Mouse (Mus musculus) midbrain, postnatal 0 days (tissue): ENCODE data around the gene Havcr1. TPM values are rescaled to one million over a fixed set of nuclear protein-coding genes. Genes with fewer than 3 reads are reported as not detected.
"Not testable (repeated sequence)": the region's sequence is repeated elsewhere in the genome, so short reads cannot be mapped to it uniquely, and the experiment has no call there.

Experiments
- ATAC-seq: fragments of 200-750 bp; cut with Nextera tagmentation; 2 replicates; pipeline ENCODE4 v1.8.0; 2017; ENCODE audit warnings: moderate number of reproducible peaks, mild to moderate bottlenecking, moderate TSS enrichment, moderate library complexity; ENCODE audit not compliant: low FRiP score
- DNase-seq: peaks from one replicate; pipeline ENCODE4 v3.0.0-alpha.2; 2015; ENCODE audit warnings: low spot score
- H3K27ac ChIP-seq: fragments of 300-500 bp; sonication (generic); 2 replicates; pipeline ENCODE4 v1.5.1; 2014; ENCODE audit warnings: low read depth, mild to moderate bottlenecking, low read length, mixed read lengths
- H3K27me3 ChIP-seq: fragments of 300-500 bp; sonication (generic); 2 replicates; pipeline ENCODE4 v1.6.1; 2014; ENCODE audit warnings: low read length, control low read depth, mixed read lengths; ENCODE audit not compliant: insufficient read depth
- H3K36me3 ChIP-seq: fragments of 300-500 bp; sonication (generic); 2 replicates; pipeline ENCODE4 v1.6.1; 2014; ENCODE audit warnings: low read length, control low read depth, mixed read lengths; ENCODE audit not compliant: insufficient read depth
- H3K4me1 ChIP-seq: fragments of 300-500 bp; sonication (generic); 2 replicates; pipeline ENCODE4 v1.6.1; 2014; ENCODE audit warnings: mild to moderate bottlenecking, control low read depth, antibody characterized with exemption, low read length, mixed read lengths; ENCODE audit not compliant: insufficient read depth
- H3K4me2 ChIP-seq: fragments of 300-500 bp; sonication (generic); 2 replicates; pipeline ENCODE4 v1.6.1; 2014; ENCODE audit warnings: low read depth, mild to moderate bottlenecking, low read length, mixed read lengths; ENCODE audit not compliant: poor library complexity, severe bottlenecking
- H3K4me3 ChIP-seq: fragments of 300-500 bp; sonication (generic); 2 replicates; pipeline ENCODE4 v1.5.1; 2014; ENCODE audit warnings: low read depth, mild to moderate bottlenecking, low read length, moderate library complexity
- H3K9ac ChIP-seq: fragments of 300-500 bp; sonication (generic); replicated peaks from 2 replicates; pipeline ENCODE4 v1.6.1; 2014; ENCODE audit warnings: mild to moderate bottlenecking, low read length, moderate library complexity, mixed read lengths; ENCODE audit not compliant: poor library complexity, severe bottlenecking
- H3K9me3 ChIP-seq: fragments of 300-500 bp; sonication (generic); 2 replicates; pipeline ENCODE4 v1.6.1; 2016; ENCODE audit warnings: low read length, control low read depth
- CTCF ChIP-seq: IDR thresholded peaks from 2 replicates; pipeline ENCODE4 v1.5.1; 2016; ENCODE audit warnings: antibody characterized with exemption, mild to moderate bottlenecking
- WGBS: fragments of 180-500 bp; shearing (Covaris S2); extraction: QIAGEN DNeasy Blood & Tissue Kit; methylation state at CpG from one replicate; pipeline ENCODE4 v1.1.7; 2014; 5-methylcytosine and 5-hydroxymethylcytosine counted together
- polyA plus RNA-seq: library from polyadenylated mRNA; unstranded; fragments of >200 nt; fragmentation: Nextera tagmentation; extraction: Ambion mirVana; gene quantifications from 2 replicates; pipeline ENCODE4 v1.2.1, GENCODE M21; 2015
- total RNA-seq: library from RNA; depleted of rRNA; stranded (reverse); fragments of >200 nt; gene quantifications from 2 replicates; pipeline ENCODE4 v1.2.3, GENCODE M21; 2014

The Havcr1 gene
- total and polyA plus RNA-seq, 2 experiments from 2014 or later: not detected

- DNase-seq (no peak), ATAC-seq (no peak)
- no peaks in the 10 kb centered on the region for H3K27me3 ChIP-seq
- H3K4me1 ChIP-seq: no peaks in the 10 kb centered on the region
- TF ChIP-seq CTCF: no peak
- WGBS: 79% methylated on average over 3 of the region's 3 CpGs
- no peak overlapping the region for H3K4me3 ChIP-seq
- H3K27ac ChIP-seq: no peak overlapping the region
- H3K36me3 ChIP-seq: no peaks in the 10 kb centered on the region
- no peak overlapping the region for H3K9ac ChIP-seq
- H3K4me2 ChIP-seq: no peak overlapping the region
- no peaks in the 10 kb centered on the region for H3K9me3 ChIP-seq
Measured at GRCm38 (mm10) chr11:46741716-46742115, 6.8 kb downstream of the Havcr1 start.

GRCm38 (mm10) chr11:46747996-46748395 is 13.1 kb downstream of the Havcr1 start:
- Histone ChIP-seq H3K9me3 (no peaks in the 10 kb centered on the region), H3K36me3 (no peaks in the 10 kb centered on the region), H3K27ac (no peak overlapping the region), H3K4me1 (no peaks in the 10 kb centered on the region), H3K27me3 (no peaks in the 10 kb centered on the region), H3K4me2 (no peak overlapping the region), H3K4me3 (no peak overlapping the region), H3K9ac (no peak overlapping the region)
- no peak for TF ChIP-seq CTCF
- 51% methylated on average over 2 of the region's 2 CpGs for WGBS
- ATAC-seq (no peak), DNase-seq (no peak)

- ATAC-seq (no peak), DNase-seq (no peak)
- no peak overlapping the region for H3K27ac ChIP-seq
- no peak overlapping the region for H3K4me3 ChIP-seq
- no peak for TF ChIP-seq CTCF
- H3K9me3 ChIP-seq: no peaks in the 10 kb centered on the region
- no peaks in the 10 kb centered on the region for H3K4me1 ChIP-seq
- H3K4me2 ChIP-seq: no peak overlapping the region
- H3K27me3 ChIP-seq: no peaks in the 10 kb centered on the region
- H3K9ac ChIP-seq: no peak overlapping the region
- WGBS: 74% methylated on average over 2 of the region's 2 CpGs
- H3K36me3 ChIP-seq: no peaks in the 10 kb centered on the region
Measured at GRCm38 (mm10) chr11:46753662-46754061, 18.8 kb downstream of the Havcr1 start.

- no peak for DNase-seq
- H3K9ac ChIP-seq: no peak overlapping the region
- H3K4me1 ChIP-seq: no peaks in the 10 kb centered on the region
- no peaks in the 10 kb centered on the region for H3K27me3 ChIP-seq
- no peaks in the 10 kb centered on the region for H3K36me3 ChIP-seq
- no peak overlapping the region for H3K27ac ChIP-seq
- no peaks in the 10 kb centered on the region for H3K9me3 ChIP-seq
- ATAC-seq: no peak
- WGBS: 59% methylated on average over 4 of the region's 4 CpGs
- H3K4me2 ChIP-seq: no peak overlapping the region
- TF ChIP-seq CTCF: no peak
- H3K4me3 ChIP-seq: no peak overlapping the region
Measured at GRCm38 (mm10) chr11:46754669-46755068, 19.8 kb downstream of the Havcr1 start.

- not testable (repeated sequence) for H3K4me3 ChIP-seq, H3K27ac ChIP-seq, ATAC-seq, DNase-seq, H3K4me1 ChIP-seq, H3K4me2 ChIP-seq, H3K9ac ChIP-seq, H3K27me3 ChIP-seq, H3K9me3 ChIP-seq, H3K36me3 ChIP-seq
- WGBS: 83% methylated on average over 6 of the region's 6 CpGs
Measured at GRCm38 (mm10) chr11:46755714-46756113, 20.8 kb downstream of the Havcr1 start.

- no peak overlapping the region for H3K27ac ChIP-seq
- ATAC-seq (no peak), DNase-seq (no peak)
- H3K9me3 ChIP-seq: no peaks in the 10 kb centered on the region
- no peak overlapping the region for H3K4me3 ChIP-seq
- 71% methylated on average over 3 of the region's 3 CpGs for WGBS
- TF ChIP-seq CTCF: no peak
- H3K9ac ChIP-seq: no peak overlapping the region
- no peak overlapping the region for H3K4me2 ChIP-seq
- H3K4me1 ChIP-seq: no peaks in the 10 kb centered on the region
- H3K36me3 ChIP-seq: no peaks in the 10 kb centered on the region
- no peaks in the 10 kb centered on the region for H3K27me3 ChIP-seq
Measured at GRCm38 (mm10) chr11:46776879-46777278, 42.0 kb downstream of the Havcr1 start.
